Mouse (Mus musculus) T-helper 2 cell (primary cell): Measurements from ENCODE around the gene Wasf1.

Experiments
- in situ Hi-C: fragments of 300-600 bp; cut with MboI, MseI; formaldehyde crosslinking; loops from one replicate; pipeline ENCODE4 v1.15.1; 2025; ENCODE audit warnings: high pct_unique_total_duplicates

Wasf1 gene

GRCm38 (mm10) chr10:40969372-40970033, 86.2 kb downstream of the Wasf1 start:
- in situ Hi-C loops: no loop called here

- in situ Hi-C loops: no loop called here
Measured at GRCm38 (mm10) chr10:40970601-40971245, 87.4 kb downstream of the Wasf1 start.

DNA sequence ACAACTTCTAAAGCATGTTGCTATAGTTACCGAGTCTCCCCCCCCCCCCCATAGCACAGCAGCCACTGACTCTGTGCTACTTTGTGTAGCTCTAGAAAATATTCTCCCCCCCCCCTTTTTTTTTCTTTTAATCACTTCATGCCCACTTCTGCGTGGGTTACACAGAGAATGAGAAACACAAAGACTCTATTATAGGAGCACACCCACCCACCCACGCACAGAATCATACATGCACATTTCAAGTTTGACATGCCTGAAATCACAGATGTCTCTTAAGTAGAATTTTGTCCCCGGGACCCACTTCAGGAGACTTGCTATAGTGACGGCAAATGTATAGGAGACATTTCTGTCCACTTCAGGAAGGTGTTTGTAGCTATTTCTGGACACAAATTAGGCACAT, 88.0 kb downstream of the Wasf1 start:
- in situ Hi-C loops: no loop called here

DNA sequence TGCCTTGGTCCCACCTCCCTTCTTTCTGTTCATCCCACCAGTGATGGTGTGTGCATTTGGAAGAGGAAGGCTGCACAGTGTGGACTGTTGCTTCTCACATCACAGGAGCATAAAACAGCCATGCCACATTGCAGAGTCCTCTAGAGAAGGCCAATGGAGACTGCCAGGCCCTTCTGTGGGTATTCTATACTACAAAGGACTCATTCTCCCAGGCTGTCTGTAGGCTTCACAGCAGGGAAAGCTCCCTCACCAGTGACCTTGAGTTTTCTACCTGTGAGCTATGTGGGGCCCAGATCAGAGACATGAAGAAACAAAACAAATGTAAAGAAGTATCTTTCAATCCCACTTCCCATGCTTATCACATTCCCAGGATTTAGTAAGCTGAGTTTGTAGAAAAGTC, 100.5 kb downstream of the Wasf1 start:
- in situ Hi-C loops: no loop called here

- in situ Hi-C loops: no loop called here
Measured at GRCm38 (mm10) chr10:40984600-40984999, 101.3 kb downstream of the Wasf1 start.

DNA sequence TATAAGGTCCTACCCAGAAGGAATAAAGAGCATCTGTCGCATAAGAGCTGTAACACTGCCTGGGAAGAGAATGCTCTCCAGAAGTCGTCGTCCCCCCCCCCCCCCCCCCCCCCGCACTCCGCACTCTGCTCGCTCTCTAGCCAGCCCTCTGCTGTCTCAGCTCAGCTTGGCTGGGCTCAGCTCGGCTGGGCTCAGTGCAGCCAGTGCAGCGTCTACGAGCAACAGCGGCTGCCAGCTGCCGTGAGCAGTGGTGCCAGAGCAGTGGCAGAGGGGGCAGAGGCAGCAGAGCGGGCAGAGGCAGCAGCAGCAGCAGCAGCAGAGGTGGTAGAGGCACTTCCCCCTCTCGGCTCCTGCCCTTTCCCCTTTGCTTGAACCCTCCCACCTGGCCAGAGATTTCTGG, 102.1 kb downstream of the Wasf1 start:
- in situ Hi-C loops: no loop called here
